In genomic region chr3:68980898-68981297, GRCm38 (mm10) we compare ENCODE assay signal across 11 mouse cellular contexts. TPM values are rescaled to one million over a fixed set of nuclear protein-coding genes. Genes with fewer than 3 reads are reported as not detected.
DNase-seq lines count a peak whose midpoint lies in the region; ATAC-seq lines count a peak whose summit lies in the region.
"Had no signal": no experiment of that assay in that cellular context is flagged by ENCODE, and none has a peak within 500 bp of the region (broad histone marks: within the 10 kb centered on the region; RNA-seq: fewer than 3 reads in every experiment).

No protein-coding gene starts in this region.

- no peak overlapping the region for H3K27ac ChIP-seq in intestine, embryonic 15.5 days
- no peak overlapping the region for H3K27ac ChIP-seq in kidney, embryonic 15.5 days

- H3K4me2 ChIP-seq in intestine, embryonic 15.5 days (replicated peaks): no peak overlapping the region
- no peak overlapping the region for H3K4me2 ChIP-seq in kidney, embryonic 15.5 days

- WGBS in intestine, embryonic 15.5 days: 59% methylated on average over 9 of the region's 9 CpGs
- 75% methylated on average over 9 of the region's 9 CpGs for WGBS in kidney, embryonic 15.5 days

- H3K36me3 ChIP-seq in intestine, embryonic 15.5 days: no peaks in the 10 kb centered on the region
- H3K36me3 ChIP-seq in kidney, embryonic 15.5 days: peaks cover 10% of the 10 kb centered on the region; the same call in 1 of the 2 replicates

- no peak overlapping the region for H3K9ac ChIP-seq in intestine, embryonic 15.5 days
- H3K9ac ChIP-seq in kidney, embryonic 15.5 days: no peak overlapping the region

- no peak overlapping the region for H3K4me3 ChIP-seq in intestine, embryonic 15.5 days (replicated peaks)
- no peak overlapping the region for H3K4me3 ChIP-seq in kidney, embryonic 15.5 days (replicated peaks)

- H3K4me1 ChIP-seq in intestine, embryonic 15.5 days (replicated peaks): no peaks in the 10 kb centered on the region
- H3K4me1 ChIP-seq in kidney, embryonic 15.5 days: no peaks in the 10 kb centered on the region

- no peak for ATAC-seq in intestine, embryonic 15.5 days
- no peak for ATAC-seq in kidney, embryonic 15.5 days (replicated peaks; ENCODE audit: low FRiP score)
- ATAC-seq: forebrain, embryonic 16.5 days; hindbrain, embryonic 16.5 days had no signal

- H3K27me3 ChIP-seq in intestine, embryonic 15.5 days (replicated peaks): no peaks in the 10 kb centered on the region
- H3K27me3 ChIP-seq in kidney, embryonic 15.5 days: no peaks in the 10 kb centered on the region

- peak; percentile 18 for DNase-seq in adrenal gland, postnatal 14 days
- DNase-seq in adrenal gland, adult (ENCODE audit: inconsistent age in 2 of 2, low spot score in 1 of 2): no peak
- peak; percentile 36 for DNase-seq in Muller cell, postnatal 12 days (ENCODE audit: inconsistent ontology term)
- DNase-seq in induced T-regulatory cell, adult 2 months (ENCODE audit: low read depth): peak; percentile 82
- DNase-seq in spleen, postnatal 36 days (ENCODE audit: low spot score in 2 of 2): peak; percentile 68 to 72
- DNase-seq in cerebellum, adult 11-12 months: no peak
- DNase-seq: cerebellum, postnatal 36 days had no signal

- H3K9me3 ChIP-seq in intestine, embryonic 15.5 days: no peaks in the 10 kb centered on the region
- H3K9me3 ChIP-seq in kidney, embryonic 15.5 days (replicated peaks): no peaks in the 10 kb centered on the region

RNA-seq across cellular contexts. Expression of gene Ift80, which starts 23.5 kb away (rescaled TPM):
- 23.2 and 25.6 TPM in 2 replicates for total RNA-seq in adrenal gland, postnatal 14 days (2021)
- polyA plus RNA-seq in intestine, embryonic 15.5 days (2015; fragmentation: Nextera tagmentation; extraction: Ambion mirVana): 8.4 and 9.7 TPM in 2 replicates
- polyA plus RNA-seq in kidney, embryonic 15.5 days (2015; fragmentation: Nextera tagmentation; extraction: Ambion mirVana): 18.9 and 19.4 TPM in 2 replicates

RNA-seq across cellular contexts. Expression of gene Smc4, which starts 23.6 kb away (rescaled TPM):
- 46.1 and 52.4 TPM in 2 replicates for total RNA-seq in adrenal gland, postnatal 14 days (2021)
- polyA plus RNA-seq in intestine, embryonic 15.5 days (2015; fragmentation: Nextera tagmentation; extraction: Ambion mirVana): 131 and 157 TPM in 2 replicates
- polyA plus RNA-seq in kidney, embryonic 15.5 days (2015; fragmentation: Nextera tagmentation; extraction: Ambion mirVana): 182 and 189 TPM in 2 replicates

Comparison
In these comparisons a context has a peak if more than half of its experiments do, and no peak if none do; other contexts are left out.
1. DNase-seq: peak in adrenal gland, postnatal 14 days (single experiment), Muller cell, postnatal 12 days (single experiment), induced T-regulatory cell, adult 2 months (single experiment) and spleen, postnatal 36 days (2 of 2); none in adrenal gland, adult (0 of 2) and cerebellum, adult 11-12 months (single experiment).